Mouse (Mus musculus) left cerebral cortex, adult 2 months (tissue): ENCODE data around the gene Twist2. TPM values are rescaled to one million over a fixed set of nuclear protein-coding genes. Genes with fewer than 3 reads are reported as not detected.

Experiments used
- DNase-seq, 2 experiments: peaks; one replicate each; pipeline ENCODE4 v3.0.0; 2021 to 2022; ENCODE audit warnings: low spot score in 2 of 2, mixed read lengths in 1 of 2; ENCODE audit errors: extremely low spot score in 1 of 2
- H3K27ac ChIP-seq: fragments of 200-600 bp; 2 replicates; pipeline ENCODE4 v1.8.1; 2022
- H3K4me3 ChIP-seq: fragments of 200-600 bp; 2 replicates; pipeline ENCODE4 v1.8.1; 2022
- CTCF ChIP-seq: fragments of 200-600 bp; IDR thresholded peaks from 2 replicates; pipeline ENCODE4 v1.8.1; 2022; ENCODE audit warnings: antibody characterized with exemption, mild to moderate bottlenecking, moderate library complexity
- intact Hi-C: fragments of 180-260 bp; cut with DNase I; formaldehyde crosslinking; loops from one replicate; pipeline ENCODE4 v1.15.1; 2025
- total RNA-seq, 2 experiments: library from RNA; stranded (reverse); gene quantifications; 2 replicates each; pipeline ENCODE4 v1.2.3; 2021

The Twist2 gene
- total RNA-seq, 2 experiments from 2014 or later, result 1.2 to 1.3 TPM

- no peak overlapping the region for H3K4me3 ChIP-seq
- intact Hi-C loops, result no loop called here
- no peak overlapping the region for H3K27ac ChIP-seq
- DNase-seq, result no peak
- no peak for TF ChIP-seq CTCF
Observed at GRCm38 (mm10) chr1:91858101-91858790, 57.0 kb downstream of the Twist2 start.

DNA sequence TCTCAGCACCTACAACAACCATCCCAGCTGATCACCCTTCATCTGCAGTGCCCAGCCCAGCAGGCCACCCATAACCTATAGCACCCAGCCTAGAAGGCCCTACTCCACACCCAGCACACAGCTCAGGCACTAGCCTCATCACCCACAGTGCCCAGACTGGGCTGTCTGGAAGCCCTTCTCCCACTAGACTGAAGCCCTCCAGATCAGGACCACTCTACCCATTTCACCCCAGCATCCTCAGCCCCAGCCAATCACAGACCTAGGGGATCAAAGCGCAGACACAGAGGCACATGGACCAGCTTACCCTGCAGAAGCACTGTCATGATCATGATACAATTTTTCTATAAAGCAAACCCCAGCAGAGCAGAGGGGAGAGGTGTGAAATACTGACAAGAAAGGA is 57.6 kb downstream of the Twist2 start:
- DNase-seq, result no peak
- no peak for TF ChIP-seq CTCF
- Histone ChIP-seq H3K27ac (no peak overlapping the region), H3K4me3 (no peak overlapping the region)
- intact Hi-C loops, result no loop called here

DNA sequence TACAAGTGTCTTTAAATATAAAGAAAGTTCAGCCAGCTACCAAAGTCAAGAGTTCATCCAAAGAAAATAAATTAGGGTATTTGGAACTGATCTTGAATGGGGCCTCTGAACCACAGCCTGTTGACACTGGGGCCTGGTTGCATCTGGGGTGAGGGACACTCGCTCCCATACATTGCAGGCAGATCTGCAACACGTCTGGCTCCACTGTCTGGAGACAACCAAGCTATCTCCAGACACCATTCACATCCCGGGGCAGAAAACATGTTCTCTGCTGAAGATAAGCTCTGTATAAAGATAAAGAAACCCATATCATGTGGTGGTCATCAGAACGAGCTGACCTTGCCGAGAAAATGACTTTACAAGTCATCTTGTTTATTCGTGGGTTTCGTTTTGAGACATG is 60.2 kb downstream of the Twist2 start:
- DNase-seq, result no peak
- intact Hi-C loops, result no loop called here
- no peak overlapping the region for H3K4me3 ChIP-seq
- TF ChIP-seq CTCF, result no peak
- no peak overlapping the region for H3K27ac ChIP-seq

GRCm38 (mm10) chr1:91866001-91866400 is 64.7 kb downstream of the Twist2 start:
- no peak overlapping the region for H3K4me3 ChIP-seq
- no peak overlapping the region for H3K27ac ChIP-seq
- intact Hi-C loops, result no loop called here
- TF ChIP-seq CTCF, result no peak
- DNase-seq, result no peak

GRCm38 (mm10) chr1:91871101-91871500 is 69.8 kb downstream of the Twist2 start:
- DNase-seq, result no peak
- H3K27ac ChIP-seq, result no peak overlapping the region
- no peak overlapping the region for H3K4me3 ChIP-seq
- TF ChIP-seq CTCF, result no peak
- intact Hi-C loops, result loop anchor here (5.0 kb wide), 4 partner anchors 69 to 349 kb away; partner anchors contain the start of gene Twist2

- intact Hi-C loops, result loop anchor here (5.0 kb wide), 4 partner anchors 70 to 350 kb away; partner anchors contain the start of gene Twist2
- peak overlapping the region; percentile 16; the same call in 1 of the 2 replicates for H3K27ac ChIP-seq
- no peak overlapping the region for H3K4me3 ChIP-seq
- TF ChIP-seq CTCF, result no peak
- no peak for DNase-seq
Observed at GRCm38 (mm10) chr1:91872388-91873059, 71.3 kb downstream of the Twist2 start.

- no peak for DNase-seq
- intact Hi-C loops, result loop anchor here (5.0 kb wide), 4 partner anchors 71 to 351 kb away; partner anchors contain the start of gene Twist2
- Histone ChIP-seq H3K27ac (peak overlapping the region; percentile 45), H3K4me3 (no peak overlapping the region)
- TF ChIP-seq CTCF, result no peak
Observed at GRCm38 (mm10) chr1:91873572-91874285, 72.5 kb downstream of the Twist2 start.

DNA sequence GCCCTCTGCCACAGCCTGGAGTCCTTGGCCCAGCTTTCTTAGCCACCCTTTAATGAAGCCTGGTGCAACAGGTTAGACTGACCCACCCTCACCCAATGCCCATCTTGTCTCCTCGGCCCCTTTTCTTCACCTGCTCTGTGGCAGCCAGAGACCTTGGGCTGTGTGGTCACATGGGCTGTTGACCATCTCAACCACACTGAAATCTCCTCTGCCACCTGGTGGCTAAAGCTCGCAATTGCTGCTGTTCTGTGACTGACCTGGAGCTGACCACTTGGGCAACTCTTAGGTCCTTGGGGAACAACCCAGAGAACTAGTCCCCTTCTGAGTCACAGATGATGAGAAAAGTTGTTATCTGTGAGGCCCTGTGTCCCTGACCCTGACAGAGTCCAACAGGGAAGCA is 73.4 kb downstream of the Twist2 start:
- TF ChIP-seq CTCF, result peak; percentile 81
- Histone ChIP-seq H3K4me3 (no peak overlapping the region), H3K27ac (no peak overlapping the region)
- intact Hi-C loops, result loop anchor here (5.0 kb wide), 4 partner anchors 72 to 352 kb away; partner anchors contain the start of gene Twist2
- peak; percentile 49 to 66 for DNase-seq

DNA sequence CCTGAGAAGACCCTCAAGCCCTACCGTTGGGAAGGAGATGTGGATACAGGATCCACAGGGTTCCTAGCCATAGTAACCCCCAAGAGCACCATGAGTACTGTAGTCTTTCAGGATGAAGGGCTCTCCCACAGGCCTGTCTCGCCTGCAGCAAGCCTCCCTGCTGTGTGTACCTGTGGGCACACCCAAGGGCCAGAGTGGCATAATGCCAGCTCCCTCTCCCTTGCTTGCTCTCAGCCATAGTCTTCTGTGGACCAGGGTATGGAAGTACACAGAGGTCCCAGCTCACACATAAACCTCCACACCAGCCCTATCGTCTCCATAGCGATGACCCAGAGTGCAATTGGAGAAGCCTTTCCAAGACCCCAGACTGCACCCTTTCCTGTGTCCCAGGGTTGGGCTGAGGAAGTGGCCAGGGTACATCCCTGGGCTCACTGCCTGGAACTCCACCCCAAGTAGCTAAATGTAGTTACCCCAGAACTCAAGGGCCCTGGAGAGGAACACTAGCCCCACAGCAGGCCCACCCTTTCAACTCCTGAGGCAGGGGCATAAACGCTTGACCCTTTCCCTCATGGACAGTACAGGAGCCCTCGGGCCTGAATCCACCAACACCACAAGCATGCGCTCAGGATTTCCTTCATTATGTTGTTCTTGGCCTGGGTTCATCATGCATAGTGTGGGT is 73.9 kb downstream of the Twist2 start:
- TF ChIP-seq CTCF, result no peak

GRCm38 (mm10) chr1:91878696-91879095 is 77.4 kb downstream of the Twist2 start:
- TF ChIP-seq CTCF, result no peak
- peak overlapping the region; percentile 83 for H3K27ac ChIP-seq
- no peak overlapping the region for H3K4me3 ChIP-seq
- no peak for DNase-seq
- intact Hi-C loops, result no loop called here

More for the DNA sequence above, 73.9 kb downstream of the Twist2 start:
- intact Hi-C loops, result no loop called here
- DNase-seq, result no peak
- no peak overlapping the region for H3K4me3 ChIP-seq
- no peak overlapping the region for H3K27ac ChIP-seq

GRCm38 (mm10) chr1:91880156-91880555 is 78.9 kb downstream of the Twist2 start:
- H3K4me3 ChIP-seq, result no peak overlapping the region
- no peak for TF ChIP-seq CTCF
- intact Hi-C loops, result loop anchor here (2.0 to 5.0 kb wide), 2 partner anchors 63 to 507 kb away; no protein-coding TSS in a partner anchor
- peak; percentile 65 to 72 for DNase-seq
- H3K27ac ChIP-seq, result peak overlapping the region; percentile 90
